Mouse (Mus musculus): ENCODE measurements around the gene Trim29.
A peak's percentile ranks its signal among the peaks of the same experiment; 100 is the strongest.

DNA sequence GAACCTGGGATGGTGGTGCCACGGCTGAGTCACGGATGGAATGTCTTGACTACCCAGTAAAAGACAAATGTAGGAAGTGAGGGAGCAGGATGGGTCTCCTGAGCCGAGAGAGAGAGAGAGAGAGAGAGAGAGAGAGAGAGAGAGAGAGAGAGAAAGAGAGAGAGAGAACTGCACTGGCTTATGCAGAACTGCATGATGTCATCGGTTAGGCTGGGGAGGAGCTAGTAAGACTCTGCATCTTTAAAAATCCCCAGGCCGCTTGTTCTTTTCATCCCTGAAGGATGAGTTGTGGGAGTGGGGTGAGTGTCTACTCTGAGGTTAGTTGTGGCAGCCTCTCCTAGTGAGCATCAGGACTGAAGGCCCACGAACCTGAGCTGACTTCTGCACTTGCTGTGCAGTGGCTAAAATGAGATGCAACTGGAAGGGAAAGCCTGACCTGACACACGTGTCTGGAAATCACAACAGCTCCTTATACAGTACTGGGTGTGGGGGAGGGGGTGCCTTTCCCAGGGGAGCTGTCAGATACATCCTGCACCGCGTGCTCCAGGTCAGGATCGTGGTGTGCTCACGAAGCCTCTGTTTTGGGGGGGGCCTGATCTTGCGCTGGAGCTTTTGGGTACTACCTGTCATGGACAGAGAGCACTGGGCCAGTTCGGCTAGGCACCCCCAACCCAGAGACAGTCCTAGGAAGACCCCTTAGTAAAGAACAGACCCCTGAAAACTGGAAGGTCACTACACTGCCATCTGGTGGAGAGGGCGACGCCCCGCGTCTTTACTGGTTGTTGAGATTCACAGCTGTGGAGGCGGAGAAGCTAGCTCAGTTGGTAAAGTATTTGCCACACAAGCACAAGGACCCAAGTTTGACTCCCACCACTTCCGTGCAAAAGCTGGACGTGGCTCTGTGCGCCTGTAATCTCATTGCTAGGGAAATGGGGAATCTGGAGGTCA is 16.8 kb downstream of the Trim29 start:
- TF ChIP-seq POLR2A (IDR thresholded peaks at IDR 0.05; ENCODE audit: borderline replicate concordance, extremely low read depth, low read depth, low read length): no peak
- 0 out of 2 replicates have a peak, but pooled peaks have one; percentile 14 for TF ChIP-seq CTCF (IDR thresholded peaks at IDR 0.05; ENCODE audit: insufficient read depth, low read length)

Measured in lung, adult 2 months (tissue).